Mouse (Mus musculus): ENCODE data around the gene Mfsd13b. TPM values are rescaled to one million over a fixed set of nuclear protein-coding genes. Genes with fewer than 3 reads are reported as not detected.
A peak's percentile ranks its signal among the peaks of the same experiment; 100 is the strongest.
"Not testable (repeated sequence)": the region's sequence is repeated elsewhere in the genome, so short reads cannot be mapped to it uniquely, and the experiment has no call there.

Mfsd13b gene
- polyA plus RNA-seq, 1 experiment from 2014 or later = not detected

- Histone ChIP-seq H3K9me3 (ENCODE audit: control insufficient read depth, low read length) (no peaks in the 10 kb centered on the region), H3K4me2 (ENCODE audit: low read depth, low read length) (no peak overlapping the region), H3K9ac (replicated peaks; ENCODE audit: low read depth, low read length) (no peak overlapping the region), H3K27ac (ENCODE audit: low read depth, low read length) (no peak overlapping the region), H3K27me3 (ENCODE audit: control insufficient read depth, insufficient read depth, low read length) (no peaks in the 10 kb centered on the region), H3K36me3 (ENCODE audit: control insufficient read depth, insufficient read depth, low read length) (no peaks in the 10 kb centered on the region), H3K4me3 (ENCODE audit: low read depth, low read length) (no peak overlapping the region), H3K4me1 (ENCODE audit: control insufficient read depth, insufficient read depth, low read length) (no peaks in the 10 kb centered on the region)
- 58% methylated on average over 3 of the region's 3 CpGs for WGBS
- ATAC-seq (ENCODE audit: low read depth) = no peak
These were observed 44.0 kb downstream of the Mfsd13b start for GRCm38 (mm10) chr7:121026300-121026699.

- not testable (repeated sequence) for ATAC-seq (ENCODE audit: low read depth); H3K9ac ChIP-seq (replicated peaks; ENCODE audit: low read depth, low read length); H3K27me3 ChIP-seq (ENCODE audit: control insufficient read depth, insufficient read depth, low read length); H3K4me1 ChIP-seq (ENCODE audit: control insufficient read depth, insufficient read depth, low read length); H3K27ac ChIP-seq (ENCODE audit: low read depth, low read length); H3K9me3 ChIP-seq (ENCODE audit: control insufficient read depth, low read length); H3K4me3 ChIP-seq (ENCODE audit: low read depth, low read length); H3K36me3 ChIP-seq (ENCODE audit: control insufficient read depth, insufficient read depth, low read length); H3K4me2 ChIP-seq (ENCODE audit: low read depth, low read length)
These were observed 47.6 kb downstream of the Mfsd13b start for GRCm38 (mm10) chr7:121029947-121030346.

GRCm38 (mm10) chr7:121033856-121034652 is 51.7 kb downstream of the Mfsd13b start, which contains the start of gene Mettl9:
Gene Mettl9 (plus strand): TSS chr7:121034445.
- peaks cover 27% of the 10 kb centered on the region for H3K4me1 ChIP-seq (ENCODE audit: control insufficient read depth, insufficient read depth, low read length)
- 2% methylated on average over 33 of the region's 43 CpGs for WGBS
- peak; percentile 98 for ATAC-seq (ENCODE audit: low read depth)

GRCm38 (mm10) chr7:121034701-121035141 is 52.4 kb downstream of the Mfsd13b start:
- H3K4me1 ChIP-seq (ENCODE audit: control insufficient read depth, insufficient read depth, low read length) = peaks cover 30% of the 10 kb centered on the region
- H3K27me3 ChIP-seq (ENCODE audit: control insufficient read depth, insufficient read depth, low read length) = no peaks in the 10 kb centered on the region
- H3K4me3 ChIP-seq (ENCODE audit: low read depth, low read length) = peak overlapping the region; percentile 89
- WGBS = under 1% methylated on average over 26 of the region's 63 CpGs
- peak; percentile 80 for ATAC-seq (ENCODE audit: low read depth)
- peak overlapping the region; percentile 97 for H3K27ac ChIP-seq (ENCODE audit: low read depth, low read length)
- H3K36me3 ChIP-seq (ENCODE audit: control insufficient read depth, insufficient read depth, low read length) = no peaks in the 10 kb centered on the region
- H3K9me3 ChIP-seq (ENCODE audit: control insufficient read depth, low read length) = no peaks in the 10 kb centered on the region
- peak overlapping the region; percentile 80 for H3K4me2 ChIP-seq (ENCODE audit: low read depth, low read length)
- H3K9ac ChIP-seq (replicated peaks; ENCODE audit: low read depth, low read length) = peak overlapping the region; percentile 95

More at GRCm38 (mm10) chr7:121033856-121034652, 51.7 kb downstream of the Mfsd13b start, which contains the start of gene Mettl9:
- H3K27me3 ChIP-seq (ENCODE audit: control insufficient read depth, insufficient read depth, low read length) = no peaks in the 10 kb centered on the region
- peak within 1 kb of the TSS; percentile 80 for H3K4me2 ChIP-seq (ENCODE audit: low read depth, low read length)
- H3K9me3 ChIP-seq (ENCODE audit: control insufficient read depth, low read length) = no peaks in the 10 kb centered on the region
- peak within 1 kb of the TSS; percentile 89 for H3K4me3 ChIP-seq (ENCODE audit: low read depth, low read length)
- H3K27ac ChIP-seq (ENCODE audit: low read depth, low read length) = peak within 1 kb of the TSS; percentile 97
- H3K36me3 ChIP-seq (ENCODE audit: control insufficient read depth, insufficient read depth, low read length) = no peaks in the 10 kb centered on the region
- peak within 1 kb of the TSS; percentile 95 for H3K9ac ChIP-seq (replicated peaks; ENCODE audit: low read depth, low read length)

GRCm38 (mm10) chr7:121035161-121035721 is 52.9 kb downstream of the Mfsd13b start:
- peak overlapping the region; percentile 89 for H3K4me3 ChIP-seq (ENCODE audit: low read depth, low read length)
- H3K9ac ChIP-seq (replicated peaks; ENCODE audit: low read depth, low read length) = peak overlapping the region; percentile 95
- H3K27ac ChIP-seq (ENCODE audit: low read depth, low read length) = peak overlapping the region; percentile 97
- under 1% methylated on average over 24 of the region's 24 CpGs for WGBS
- H3K9me3 ChIP-seq (ENCODE audit: control insufficient read depth, low read length) = no peaks in the 10 kb centered on the region
- H3K36me3 ChIP-seq (ENCODE audit: control insufficient read depth, insufficient read depth, low read length) = no peaks in the 10 kb centered on the region
- no peaks in the 10 kb centered on the region for H3K27me3 ChIP-seq (ENCODE audit: control insufficient read depth, insufficient read depth, low read length)
- peak; percentile 38 for ATAC-seq (ENCODE audit: low read depth)
- peaks cover 33% of the 10 kb centered on the region for H3K4me1 ChIP-seq (ENCODE audit: control insufficient read depth, insufficient read depth, low read length)
- peak overlapping the region; percentile 80 for H3K4me2 ChIP-seq (ENCODE audit: low read depth, low read length)

GRCm38 (mm10) chr7:121040595-121040994 is 58.3 kb downstream of the Mfsd13b start:
- H3K9ac ChIP-seq (replicated peaks; ENCODE audit: low read depth, low read length) = no peak overlapping the region
- no peaks in the 10 kb centered on the region for H3K36me3 ChIP-seq (ENCODE audit: control insufficient read depth, insufficient read depth, low read length)
- no peaks in the 10 kb centered on the region for H3K27me3 ChIP-seq (ENCODE audit: control insufficient read depth, insufficient read depth, low read length)
- no peaks in the 10 kb centered on the region for H3K9me3 ChIP-seq (ENCODE audit: control insufficient read depth, low read length)
- no peak overlapping the region for H3K27ac ChIP-seq (ENCODE audit: low read depth, low read length)
- 95% methylated on average over 4 of the region's 4 CpGs for WGBS
- H3K4me1 ChIP-seq (ENCODE audit: control insufficient read depth, insufficient read depth, low read length) = peaks cover 36% of the 10 kb centered on the region
- H3K4me3 ChIP-seq (ENCODE audit: low read depth, low read length) = no peak overlapping the region
- H3K4me2 ChIP-seq (ENCODE audit: low read depth, low read length) = no peak overlapping the region
- no peak for ATAC-seq (ENCODE audit: low read depth)

- H3K4me3 ChIP-seq (ENCODE audit: low read depth, low read length) = no peak overlapping the region
- H3K9me3 ChIP-seq (ENCODE audit: control insufficient read depth, low read length) = no peaks in the 10 kb centered on the region
- no peak overlapping the region for H3K27ac ChIP-seq (ENCODE audit: low read depth, low read length)
- no peak overlapping the region for H3K9ac ChIP-seq (replicated peaks; ENCODE audit: low read depth, low read length)
- no peak for ATAC-seq (ENCODE audit: low read depth)
- H3K4me2 ChIP-seq (ENCODE audit: low read depth, low read length) = no peak overlapping the region
- 65% methylated on average over 1 of the region's 1 CpGs for WGBS
- H3K27me3 ChIP-seq (ENCODE audit: control insufficient read depth, insufficient read depth, low read length) = no peaks in the 10 kb centered on the region
- H3K36me3 ChIP-seq (ENCODE audit: control insufficient read depth, insufficient read depth, low read length) = no peaks in the 10 kb centered on the region
- H3K4me1 ChIP-seq (ENCODE audit: control insufficient read depth, insufficient read depth, low read length) = peaks cover 22% of the 10 kb centered on the region
These were observed 59.7 kb downstream of the Mfsd13b start for GRCm38 (mm10) chr7:121041989-121042388.

GRCm38 (mm10) chr7:121043004-121043403 is 60.7 kb downstream of the Mfsd13b start:
- 96% methylated on average over 3 of the region's 3 CpGs for WGBS
- no peak overlapping the region for H3K9ac ChIP-seq (replicated peaks; ENCODE audit: low read depth, low read length)

GRCm38 (mm10) chr7:121043510-121043909 is 61.2 kb downstream of the Mfsd13b start:
- 98% methylated on average over 1 of the region's 1 CpGs for WGBS
- no peaks in the 10 kb centered on the region for H3K36me3 ChIP-seq (ENCODE audit: control insufficient read depth, insufficient read depth, low read length)

More at GRCm38 (mm10) chr7:121043004-121043403, 60.7 kb downstream of the Mfsd13b start:
- peaks cover 12% of the 10 kb centered on the region for H3K4me1 ChIP-seq (ENCODE audit: control insufficient read depth, insufficient read depth, low read length)
- H3K4me2 ChIP-seq (ENCODE audit: low read depth, low read length) = no peak overlapping the region
- H3K27me3 ChIP-seq (ENCODE audit: control insufficient read depth, insufficient read depth, low read length) = no peaks in the 10 kb centered on the region
- no peaks in the 10 kb centered on the region for H3K36me3 ChIP-seq (ENCODE audit: control insufficient read depth, insufficient read depth, low read length)
- H3K27ac ChIP-seq (ENCODE audit: low read depth, low read length) = no peak overlapping the region
- H3K4me3 ChIP-seq (ENCODE audit: low read depth, low read length) = no peak overlapping the region
- ATAC-seq (ENCODE audit: low read depth) = no peak
- no peaks in the 10 kb centered on the region for H3K9me3 ChIP-seq (ENCODE audit: control insufficient read depth, low read length)

More at GRCm38 (mm10) chr7:121043510-121043909, 61.2 kb downstream of the Mfsd13b start:
- H3K9me3 ChIP-seq (ENCODE audit: control insufficient read depth, low read length) = no peaks in the 10 kb centered on the region
- H3K4me1 ChIP-seq (ENCODE audit: control insufficient read depth, insufficient read depth, low read length) = peaks cover 10% of the 10 kb centered on the region
- no peak overlapping the region for H3K4me2 ChIP-seq (ENCODE audit: low read depth, low read length)
- no peaks in the 10 kb centered on the region for H3K27me3 ChIP-seq (ENCODE audit: control insufficient read depth, insufficient read depth, low read length)
- H3K27ac ChIP-seq (ENCODE audit: low read depth, low read length) = no peak overlapping the region
- no peak overlapping the region for H3K9ac ChIP-seq (replicated peaks; ENCODE audit: low read depth, low read length)
- H3K4me3 ChIP-seq (ENCODE audit: low read depth, low read length) = no peak overlapping the region
- ATAC-seq (ENCODE audit: low read depth) = no peak

All from neural tube, embryonic 14.5 days (tissue).